Mouse (Mus musculus) CH12.LX (cell line): Measurements from ENCODE around the gene Nfix. TPM values are rescaled to one million over a fixed set of nuclear protein-coding genes. Genes with fewer than 3 reads are reported as not detected.

Source experiments
- DNase-seq: peaks from one replicate; pipeline ENCODE4 v3.0.0-alpha.2; 2013; ENCODE audit errors: extremely low read depth
- H3K27ac ChIP-seq: 2 replicates; pipeline ENCODE4 v1.5.1; 2012; ENCODE audit warnings: low read depth, mild to moderate bottlenecking, control low read depth, moderate library complexity; ENCODE audit not compliant: insufficient read depth
- H3K27me3 ChIP-seq: replicated peaks from 2 replicates; pipeline ENCODE3; 2012; ENCODE audit warnings: inconsistent platforms
- H3K36me3 ChIP-seq, 2 experiments: replicated peaks in 1 of 2; 2 replicates each; pipeline versions ENCODE3 to v1.6.1; 2012; ENCODE audit warnings: inconsistent platforms in 1 of 2, low read length in 1 of 2, mild to moderate bottlenecking in 1 of 2, mixed read lengths in 1 of 2, moderate library complexity in 1 of 2; ENCODE audit not compliant: control insufficient read depth in 1 of 2, insufficient read depth in 1 of 2
- H3K4me1 ChIP-seq, 2 experiments: 2 replicates each; pipeline ENCODE4 v1.6.1; 2012; ENCODE audit warnings: inconsistent platforms in 1 of 2, moderate library complexity in 1 of 2; ENCODE audit not compliant: insufficient read depth in 2 of 2, control insufficient read depth in 1 of 2
- H3K4me2 ChIP-seq: 2 replicates; pipeline ENCODE4 v1.6.1; 2012; ENCODE audit warnings: low read depth, mild to moderate bottlenecking, control low read depth; ENCODE audit not compliant: poor library complexity, insufficient read depth, severe bottlenecking
- H3K4me3 ChIP-seq, 3 experiments: fragments of 150-350 bp in 1 of 3; sonication (generic) in 1 of 3; replicated peaks in 1 of 3; 2 replicates each; pipeline versions ENCODE3 to v1.5.1; 2011 to 2012; ENCODE audit warnings: low read depth in 2 of 3, low read length in 2 of 3, mild to moderate bottlenecking in 2 of 3, moderate library complexity in 2 of 3, control low read depth in 1 of 3, improper control_type of control experiment in 1 of 3, inconsistent platforms in 1 of 3, mixed read lengths in 1 of 3; ENCODE audit not compliant: poor library complexity in 1 of 3
- H3K79me2 ChIP-seq: replicated peaks from 2 replicates; pipeline ENCODE4 v1.6.1; 2012; ENCODE audit warnings: mild to moderate bottlenecking, moderate library complexity; ENCODE audit not compliant: control insufficient read depth, poor library complexity, insufficient read depth, severe bottlenecking; ENCODE audit errors: extremely low read depth
- H3K9ac ChIP-seq: 2 replicates; pipeline ENCODE4 v1.6.1; 2012; ENCODE audit warnings: low read depth, mild to moderate bottlenecking, control low read depth, moderate library complexity; ENCODE audit not compliant: insufficient read depth
- H3K9me3 ChIP-seq: replicated peaks from 2 replicates; pipeline ENCODE3; 2012; ENCODE audit warnings: low read length, inconsistent platforms, mixed read lengths
- BHLHE40 ChIP-seq: IDR thresholded peaks from 2 replicates; pipeline ENCODE4 v1.6.1; 2011; ENCODE audit warnings: mild to moderate bottlenecking, low read depth, low read length, improper control_type of control experiment
- CHD1 ChIP-seq: IDR thresholded peaks from 2 replicates; pipeline ENCODE4 v1.6.1; 2012; ENCODE audit warnings: low read depth, low read length, improper control_type of control experiment, inconsistent platforms
- CHD2 ChIP-seq: IDR thresholded peaks from 2 replicates; pipeline ENCODE4 v1.6.1; 2011; ENCODE audit warnings: low read length, improper control_type of control experiment
- CTCF ChIP-seq, 2 experiments: IDR thresholded peaks in 1 of 2; conservative IDR thresholded peaks in 1 of 2; 2 replicates each; pipeline ENCODE4 v1.5.1; 2011 to 2012; ENCODE audit warnings: low read depth in 2 of 2, low read length in 2 of 2, improper control_type of control experiment in 1 of 2, inconsistent platforms in 1 of 2, mild to moderate bottlenecking in 1 of 2, moderate library complexity in 1 of 2
- EP300 ChIP-seq: IDR thresholded peaks from 2 replicates; pipeline ENCODE4 v1.6.1; 2011; ENCODE audit warnings: low read length, improper control_type of control experiment
- ETS1 ChIP-seq: conservative IDR thresholded peaks from 2 replicates; pipeline ENCODE4 v1.6.1; 2012; ENCODE audit warnings: low read depth, mild to moderate bottlenecking, inconsistent platforms, low read length, improper control_type of control experiment, moderate library complexity
- GABPA ChIP-seq: IDR thresholded peaks from 2 replicates; pipeline ENCODE4 v1.6.1; 2012; ENCODE audit warnings: low read depth, low read length, improper control_type of control experiment, inconsistent platforms; ENCODE audit not compliant: insufficient replicate concordance
- HCFC1 ChIP-seq: IDR thresholded peaks from 2 replicates; pipeline ENCODE4 v1.6.1; 2012; ENCODE audit warnings: low read depth, mild to moderate bottlenecking, inconsistent platforms, low read length, improper control_type of control experiment
- IRF4 ChIP-seq: IDR thresholded peaks from 2 replicates; pipeline ENCODE4 v1.6.1; 2014; ENCODE audit warnings: low read depth, mild to moderate bottlenecking, inconsistent platforms, low read length, improper control_type of control experiment
- JUN ChIP-seq: IDR thresholded peaks from 2 replicates; pipeline ENCODE4 v1.6.1; 2011; ENCODE audit warnings: low read depth, mild to moderate bottlenecking, low read length, improper control_type of control experiment, moderate library complexity; ENCODE audit not compliant: insufficient read depth
- KAT2A ChIP-seq: IDR thresholded peaks from 2 replicates; pipeline ENCODE4 v1.6.1; 2012; ENCODE audit warnings: low read length, improper control_type of control experiment, inconsistent platforms; ENCODE audit not compliant: insufficient replicate concordance
- MAX ChIP-seq: IDR thresholded peaks from 2 replicates; pipeline ENCODE4 v1.6.1; 2011; ENCODE audit warnings: low read length, improper control_type of control experiment
- MAZ ChIP-seq: IDR thresholded peaks from 2 replicates; pipeline ENCODE4 v1.6.1; 2012; ENCODE audit warnings: low read depth, mild to moderate bottlenecking, inconsistent platforms, low read length, improper control_type of control experiment, moderate library complexity
- MEF2A ChIP-seq: IDR thresholded peaks from 2 replicates; pipeline ENCODE4 v1.6.1; 2014; ENCODE audit warnings: low read depth, mild to moderate bottlenecking, inconsistent platforms, low read length, improper control_type of control experiment, borderline replicate concordance
- MXI1 ChIP-seq: IDR thresholded peaks from 2 replicates; pipeline ENCODE4 v1.6.1; 2011; ENCODE audit warnings: mild to moderate bottlenecking, low read depth, low read length, improper control_type of control experiment
- MYC ChIP-seq: IDR thresholded peaks from 2 replicates; pipeline ENCODE4 v1.6.1; 2011; ENCODE audit warnings: low read depth, mild to moderate bottlenecking, improper control_type of control experiment, low read length
- NELFE ChIP-seq: IDR thresholded peaks from 2 replicates; pipeline ENCODE4 v1.6.1; 2011; ENCODE audit warnings: low read depth, low read length, improper control_type of control experiment
- NRF1 ChIP-seq: IDR thresholded peaks from 2 replicates; pipeline ENCODE4 v1.6.1; 2014; ENCODE audit warnings: low read depth, mild to moderate bottlenecking, inconsistent platforms, low read length, improper control_type of control experiment, moderate library complexity
- PAX5 ChIP-seq: IDR thresholded peaks from 2 replicates; pipeline ENCODE4 v1.6.1; 2012; ENCODE audit warnings: low read length, inconsistent platforms, mixed read lengths
- POLR2A ChIP-seq: IDR thresholded peaks from 2 replicates; pipeline ENCODE4 v1.6.1; 2011; ENCODE audit warnings: low read depth, mild to moderate bottlenecking, improper control_type of control experiment, low read length
- POLR2AphosphoS2 ChIP-seq: IDR thresholded peaks from 2 replicates; pipeline ENCODE4 v1.6.1; 2011; ENCODE audit warnings: low read depth, low read length, improper control_type of control experiment
- RAD21 ChIP-seq: IDR thresholded peaks from 2 replicates; pipeline ENCODE4 v1.6.1; 2011; ENCODE audit warnings: low read depth, mild to moderate bottlenecking, low read length, improper control_type of control experiment, moderate library complexity
- RCOR1 ChIP-seq: conservative IDR thresholded peaks from 2 replicates; pipeline ENCODE4 v1.6.1; 2012; ENCODE audit warnings: low read depth, mild to moderate bottlenecking, inconsistent platforms, low read length, improper control_type of control experiment
- SMC3 ChIP-seq: IDR thresholded peaks from 2 replicates; pipeline ENCODE4 v1.6.1; 2011; ENCODE audit warnings: low read depth, low read length, improper control_type of control experiment
- TBP ChIP-seq: conservative IDR thresholded peaks from 2 replicates; pipeline ENCODE4 v1.6.1; 2011; ENCODE audit warnings: low read depth, low read length, improper control_type of control experiment
- TCF12 ChIP-seq: IDR thresholded peaks from 2 replicates; pipeline ENCODE4 v1.6.1; 2014; ENCODE audit warnings: low read depth, mild to moderate bottlenecking, inconsistent platforms, low read length, improper control_type of control experiment
- UBTF ChIP-seq: IDR thresholded peaks from 2 replicates; pipeline ENCODE4 v1.6.1; 2012; ENCODE audit warnings: low read depth, mild to moderate bottlenecking, inconsistent platforms, low read length, improper control_type of control experiment, moderate library complexity
- ZC3H11A ChIP-seq: IDR thresholded peaks from 2 replicates; pipeline ENCODE4 v1.6.1; 2012; ENCODE audit warnings: low read depth, mild to moderate bottlenecking, inconsistent platforms, low read length, improper control_type of control experiment
- ZKSCAN1 ChIP-seq: IDR thresholded peaks from 2 replicates; pipeline ENCODE4 v1.6.1; 2012; ENCODE audit warnings: low read depth, inconsistent platforms, low read length, improper control_type of control experiment, borderline replicate concordance
- ZMIZ1 ChIP-seq: IDR thresholded peaks from 2 replicates; pipeline ENCODE4 v1.6.1; 2012; ENCODE audit warnings: low read depth, mild to moderate bottlenecking, inconsistent platforms, low read length, improper control_type of control experiment
- dilution Hi-C: fragments of 300-500 bp; cut with MboI; formaldehyde crosslinking; loops from 2 replicates; pipeline ENCODE4 v1.14.3; 2020; ENCODE audit warnings: low sequenced_read_pairs; ENCODE audit not compliant: extremely low pct_unique_long_range_greater_than_20kb, extremely low pct_ligation_motif_present
- in situ Hi-C: fragments of 300-500 bp; cut with MboI; formaldehyde crosslinking; loops from 3 replicates; pipeline ENCODE4 v1.14.3; 2019; ENCODE audit warnings: low sequenced_read_pairs, low pct_ligation_motif_present, low pct_unique_long_range_greater_than_20kb, mixed read lengths
- polyA plus RNA-seq: library from polyadenylated mRNA; unstranded; fragments of >175 nt; gene quantifications from 2 replicates; pipeline ENCODE4 v1.2.1, GENCODE M21; 2012; ENCODE audit warnings: low read depth; ENCODE audit not compliant: insufficient read length
- total RNA-seq, 2 experiments: library from RNA; depleted of rRNA; stranded (reverse); fragments of 300-350 nt in 1 of 2; fragments of >200 nt in 1 of 2; gene quantifications; 2 replicates each; pipeline ENCODE4 v1.2.3; 2012 to 2014

The Nfix gene
- total and polyA plus RNA-seq, 3 experiments, result 0.09 to 10.5 (median 1.1) TPM

GRCm38 (mm10) chr8:84846094-84846721 lies 46.1 kb upstream of the Nfix start:
- H3K27ac ChIP-seq, result peak overlapping the region; percentile 48
- dilution Hi-C loops (no loop called here), in situ Hi-C loops (loop anchor here (5.0 kb wide), 1 partner anchor 41 kb away; no protein-coding TSS in a partner anchor)
- peaks cover 13 to 43% of the 10 kb centered on the region in 2 experiments for H3K4me1 ChIP-seq
- peaks cover 39 to 47% of the 10 kb centered on the region in 2 experiments for H3K36me3 ChIP-seq
- no peaks in the 10 kb centered on the region for H3K27me3 ChIP-seq
- peak overlapping the region; percentile 64 for H3K4me2 ChIP-seq
- peaks cover 31% of the 10 kb centered on the region for H3K79me2 ChIP-seq
- H3K9ac ChIP-seq, result peak overlapping the region; percentile 85
- peak overlapping the region; percentile 80 to 98 (median 89) for H3K4me3 ChIP-seq
- DNase-seq, result no peak
- H3K9me3 ChIP-seq, result no peaks in the 10 kb centered on the region
- TF ChIP-seq HCFC1 (no peak), TCF12 (peak; percentile 5; the same call in 1 of the 2 replicates), ZC3H11A (no peak), BHLHE40 (0 out of 2 replicates have a peak, but pooled peaks have one; percentile 1), MAZ (no peak; the same call in 1 of the 2 replicates), MXI1 (peak; percentile 21; the same call in 1 of the 2 replicates), CTCF (conservative IDR thresholded peaks at IDR 0.05 in 1 of 2, IDR thresholded peaks at IDR 0.05 in 1 of 2; ENCODE audit: low read depth in 2 of 2, low read length in 2 of 2) (no peak), RAD21 (no peak), TBP (no peak), ZKSCAN1 (no peak), CHD2 (0 out of 2 replicates have a peak, but pooled peaks have one; percentile 33), SMC3 (no peak), ZMIZ1 (no peak), RCOR1 (no peak), NRF1 (no peak), MYC (no peak), UBTF (no peak)

GRCm38 (mm10) chr8:84845355-84846093 lies 45.4 kb upstream of the Nfix start:
- DNase-seq, result no peak
- no peak for TF ChIP-seq NELFE
- TF ChIP-seq PAX5, result no peak
- no peak for TF ChIP-seq EP300
- no peak for TF ChIP-seq JUN
- no peak for TF ChIP-seq POLR2A
- TF ChIP-seq GABPA, result no peak
- no peak for TF ChIP-seq POLR2AphosphoS2
- no peak for TF ChIP-seq HCFC1
- no peak for TF ChIP-seq CHD2
- TF ChIP-seq CTCF (conservative IDR thresholded peaks at IDR 0.05 in 1 of 2, IDR thresholded peaks at IDR 0.05 in 1 of 2; ENCODE audit: low read depth in 2 of 2, low read length in 2 of 2), result peak in 1 of 2 experiments; percentile 67; a peak in 2 of 4 replicates
- TF ChIP-seq KAT2A, result no peak
- 0 out of 2 replicates have a peak, but pooled peaks have one; percentile 13 for TF ChIP-seq MAX
- no peak for TF ChIP-seq CHD1
- TF ChIP-seq ZKSCAN1, result no peak
- no peak for TF ChIP-seq RCOR1
- TF ChIP-seq IRF4, result no peak
- no peak for TF ChIP-seq ETS1
- no peak for TF ChIP-seq MEF2A

More at GRCm38 (mm10) chr8:84845355-84846093, 45.4 kb upstream of the Nfix start:
- dilution Hi-C loops (no loop called here), in situ Hi-C loops (loop anchor here (5.0 kb wide), 1 partner anchor 42 kb away; no protein-coding TSS in a partner anchor)
- Histone ChIP-seq H3K9ac (peak overlapping the region; percentile 85), H3K79me2 (peaks cover 31% of the 10 kb centered on the region), H3K4me1 (peaks cover 13 to 44% of the 10 kb centered on the region in 2 experiments), H3K4me3 (peak overlapping the region; percentile 80 to 98 (median 89)), H3K9me3 (no peaks in the 10 kb centered on the region), H3K27ac (peak overlapping the region; percentile 48), H3K4me2 (peak overlapping the region; percentile 64), H3K36me3 (peaks cover 41 to 49% of the 10 kb centered on the region in 2 experiments), H3K27me3 (no peaks in the 10 kb centered on the region)
